Mouse (Mus musculus): ENCODE data around the gene Slc44a1. TPM values are rescaled to one million over a fixed set of nuclear protein-coding genes. Genes with fewer than 3 reads are reported as not detected.

Gene Slc44a1
- total RNA-seq, 2 experiments from 2014 or later, result 109 to 114 TPM

DNA sequence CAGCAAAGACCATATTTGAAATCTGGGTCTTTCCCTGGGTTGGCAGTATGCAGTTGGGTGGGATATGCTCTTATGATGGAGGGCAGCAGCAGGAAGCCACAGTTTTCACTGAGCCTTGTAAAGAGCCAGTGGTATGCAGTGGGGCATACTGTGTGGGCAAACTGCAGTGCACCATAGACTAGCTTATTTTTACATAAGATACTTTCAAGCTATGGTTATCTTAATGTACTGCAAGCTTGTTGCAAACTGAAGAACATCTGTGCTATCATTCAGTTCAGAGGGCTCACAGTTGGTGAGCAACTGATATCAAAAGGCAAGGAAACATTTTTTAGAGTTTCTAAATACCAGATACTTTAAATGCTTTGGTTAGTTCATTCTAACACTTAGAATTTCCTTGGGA, 220.5 kb downstream of the Slc44a1 start:
- no peak for DNase-seq (ENCODE audit: extremely low spot score in 1 of 2, low spot score in 1 of 2)

Other genes with a start within 250 kb of the Slc44a1 start
- 10 to 100 TPM; 32.3 to 33.3 TPM for gene Fsd1l, start 191.1 kb downstream of the Slc44a1 start, total RNA-seq (2021)